Mouse (Mus musculus) neural tube, embryonic 12.5 days (tissue): ENCODE results near the gene Gm28079. TPM values are rescaled to one million over a fixed set of nuclear protein-coding genes. Genes with fewer than 3 reads are reported as not detected.
"Not testable (repeated sequence)": the region's sequence is repeated elsewhere in the genome, so short reads cannot be mapped to it uniquely, and the experiment has no call there.

Experiments
- ATAC-seq: fragments of 200-750 bp; cut with Nextera tagmentation; 2 replicates; pipeline ENCODE4 v1.8.0; 2017; ENCODE audit warnings: low read depth, mild to moderate bottlenecking, moderate TSS enrichment, moderate library complexity; ENCODE audit not compliant: low FRiP score
- H3K27ac ChIP-seq: fragments of 300-500 bp; sonication (generic); 2 replicates; pipeline ENCODE4 v1.5.1; 2016
- H3K27me3 ChIP-seq: fragments of 300-500 bp; sonication (generic); replicated peaks from 2 replicates; pipeline ENCODE4 v1.6.1; 2016; ENCODE audit warnings: mild to moderate bottlenecking
- H3K36me3 ChIP-seq: fragments of 300-500 bp; sonication (generic); 2 replicates; pipeline ENCODE4 v1.6.1; 2016; ENCODE audit warnings: mild to moderate bottlenecking
- H3K4me1 ChIP-seq: fragments of 300-500 bp; sonication (generic); 2 replicates; pipeline ENCODE4 v1.6.1; 2016
- H3K4me2 ChIP-seq: fragments of 300-500 bp; sonication (generic); replicated peaks from 2 replicates; pipeline ENCODE4 v1.6.1; 2016; ENCODE audit warnings: mild to moderate bottlenecking
- H3K4me3 ChIP-seq: fragments of 300-500 bp; sonication (generic); 2 replicates; pipeline ENCODE4 v1.5.1; 2016
- H3K9ac ChIP-seq: fragments of 300-500 bp; sonication (generic); 2 replicates; pipeline ENCODE4 v1.6.1; 2016; ENCODE audit warnings: mild to moderate bottlenecking
- H3K9me3 ChIP-seq: fragments of 300-500 bp; sonication (generic); 2 replicates; pipeline ENCODE4 v1.6.1; 2016; ENCODE audit warnings: mild to moderate bottlenecking
- WGBS: fragments of 180-500 bp; shearing (Covaris S2); methylation state at CpG from one replicate; pipeline ENCODE4 v1.1.7; 2016; 5-methylcytosine and 5-hydroxymethylcytosine counted together
- polyA plus RNA-seq: library from polyadenylated mRNA; unstranded; fragments of >200 nt; fragmentation: Nextera tagmentation; extraction: Ambion mirVana; gene quantifications from 2 replicates; pipeline ENCODE4 v1.2.1, GENCODE M21; 2016

The Gm28079 gene
- not detected in 2 replicates for polyA plus RNA-seq

- not testable (repeated sequence) for H3K4me2 ChIP-seq, H3K4me1 ChIP-seq, H3K27ac ChIP-seq, H3K4me3 ChIP-seq, ATAC-seq, H3K9me3 ChIP-seq, H3K9ac ChIP-seq, H3K36me3 ChIP-seq, H3K27me3 ChIP-seq
- no CpG with 5 or more reads among the region's 1 CpGs for WGBS
Measured at GRCm38 (mm10) chrY:70014799-70015198, at the start of gene Gm28079. TSS of gene Gm28079 (minus strand) at chrY:70014899.
